Mouse (Mus musculus): ENCODE measurements around the gene Spns2. TPM values are rescaled to one million over a fixed set of nuclear protein-coding genes. Genes with fewer than 3 reads are reported as not detected.

The Spns2 gene
- 5.7 and 7.3 TPM in 2 replicates for polyA plus RNA-seq (2015; fragmentation: Nextera tagmentation; extraction: Ambion mirVana)

DNA sequence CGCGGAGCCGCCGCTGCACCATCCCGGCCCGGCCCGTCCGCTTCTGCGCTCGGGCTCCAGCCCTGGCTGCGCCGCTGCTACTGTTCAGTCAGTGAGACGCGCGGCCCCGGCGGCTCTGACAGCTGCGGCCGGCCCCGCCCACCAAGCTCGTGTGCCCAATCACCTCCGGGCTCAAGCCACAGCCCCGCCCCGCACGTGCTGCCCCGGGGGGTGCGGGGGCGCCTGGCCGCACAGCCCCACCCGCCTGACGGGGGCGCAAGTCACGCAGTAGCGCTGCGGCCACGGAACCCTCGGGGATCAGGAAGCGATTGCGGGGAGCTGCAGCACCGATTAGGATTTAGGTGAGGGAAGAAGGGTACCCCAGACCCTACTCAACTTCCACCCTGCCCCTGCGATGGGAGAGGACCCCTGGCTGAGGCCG, at the start of gene Spns2:
Gene Spns2, minus strand, starts transcription at position 24 of the 421 bp plus-strand sequence.
- Histone ChIP-seq H3K9ac (ENCODE audit: low read length) (peak within 1 kb of the TSS; percentile 71), H3K36me3 (ENCODE audit: control insufficient read depth, insufficient read depth, low read length) (no peaks in the 10 kb centered on the region), H3K9me3 (replicated peaks; ENCODE audit: control insufficient read depth, low read length) (no peaks in the 10 kb centered on the region), H3K4me1 (ENCODE audit: control insufficient read depth, insufficient read depth, low read length) (peaks cover 12% of the 10 kb centered on the region), H3K27me3 (ENCODE audit: control insufficient read depth, insufficient read depth, low read length) (peaks cover 12% of the 10 kb centered on the region), H3K4me3 (replicated peaks; ENCODE audit: low read length) (peak within 1 kb of the TSS; percentile 58), H3K27ac (ENCODE audit: low read length) (peak within 1 kb of the TSS; percentile 27), H3K4me2 (ENCODE audit: low read depth, low read length) (peak within 1 kb of the TSS; percentile 96)
- WGBS = under 1% methylated on average over 42 of the region's 42 CpGs
- peak; percentile 91 for ATAC-seq (ENCODE audit: insufficient read depth, low FRiP score)

GRCm38 (mm10) chr11:72538811-72539210, 49.1 kb upstream of the Spns2 start:
- no peak for ATAC-seq (ENCODE audit: insufficient read depth, low FRiP score)
- H3K27ac ChIP-seq (ENCODE audit: low read length) = no peak overlapping the region

GRCm38 (mm10) chr11:72538037-72538755, 48.5 kb upstream of the Spns2 start:
- WGBS = 55% methylated on average over 8 of the region's 8 CpGs
- no peak overlapping the region for H3K4me3 ChIP-seq (replicated peaks; ENCODE audit: low read length)
- H3K27ac ChIP-seq (ENCODE audit: low read length) = no peak overlapping the region
- H3K27me3 ChIP-seq (ENCODE audit: control insufficient read depth, insufficient read depth, low read length) = no peaks in the 10 kb centered on the region
- H3K9me3 ChIP-seq (replicated peaks; ENCODE audit: control insufficient read depth, low read length) = no peaks in the 10 kb centered on the region
- ATAC-seq (ENCODE audit: insufficient read depth, low FRiP score) = no peak
- H3K4me1 ChIP-seq (ENCODE audit: control insufficient read depth, insufficient read depth, low read length) = no peaks in the 10 kb centered on the region
- no peak overlapping the region for H3K9ac ChIP-seq (ENCODE audit: low read length)
- H3K36me3 ChIP-seq (ENCODE audit: control insufficient read depth, insufficient read depth, low read length) = no peaks in the 10 kb centered on the region
- H3K4me2 ChIP-seq (ENCODE audit: low read depth, low read length) = no peak overlapping the region

More at GRCm38 (mm10) chr11:72538811-72539210, 49.1 kb upstream of the Spns2 start:
- Histone ChIP-seq H3K36me3 (ENCODE audit: control insufficient read depth, insufficient read depth, low read length) (no peaks in the 10 kb centered on the region), H3K9me3 (replicated peaks; ENCODE audit: control insufficient read depth, low read length) (no peaks in the 10 kb centered on the region), H3K27me3 (ENCODE audit: control insufficient read depth, insufficient read depth, low read length) (no peaks in the 10 kb centered on the region), H3K4me2 (ENCODE audit: low read depth, low read length) (no peak overlapping the region), H3K9ac (ENCODE audit: low read length) (no peak overlapping the region), H3K4me1 (ENCODE audit: control insufficient read depth, insufficient read depth, low read length) (no peaks in the 10 kb centered on the region), H3K4me3 (replicated peaks; ENCODE audit: low read length) (no peak overlapping the region)
- WGBS = 91% methylated on average over 7 of the region's 7 CpGs

- WGBS = 93% methylated on average over 2 of the region's 2 CpGs
- H3K4me1 ChIP-seq (ENCODE audit: control insufficient read depth, insufficient read depth, low read length) = no peaks in the 10 kb centered on the region
- no peak for ATAC-seq (ENCODE audit: insufficient read depth, low FRiP score)
- no peak overlapping the region for H3K27ac ChIP-seq (ENCODE audit: low read length)
- H3K27me3 ChIP-seq (ENCODE audit: control insufficient read depth, insufficient read depth, low read length) = no peaks in the 10 kb centered on the region
- H3K9me3 ChIP-seq (replicated peaks; ENCODE audit: control insufficient read depth, low read length) = no peaks in the 10 kb centered on the region
- H3K4me3 ChIP-seq (replicated peaks; ENCODE audit: low read length) = no peak overlapping the region
- H3K36me3 ChIP-seq (ENCODE audit: control insufficient read depth, insufficient read depth, low read length) = no peaks in the 10 kb centered on the region
- H3K9ac ChIP-seq (ENCODE audit: low read length) = no peak overlapping the region
- no peak overlapping the region for H3K4me2 ChIP-seq (ENCODE audit: low read depth, low read length)
Observed at GRCm38 (mm10) chr11:72537503-72537902, 47.8 kb upstream of the Spns2 start.

DNA sequence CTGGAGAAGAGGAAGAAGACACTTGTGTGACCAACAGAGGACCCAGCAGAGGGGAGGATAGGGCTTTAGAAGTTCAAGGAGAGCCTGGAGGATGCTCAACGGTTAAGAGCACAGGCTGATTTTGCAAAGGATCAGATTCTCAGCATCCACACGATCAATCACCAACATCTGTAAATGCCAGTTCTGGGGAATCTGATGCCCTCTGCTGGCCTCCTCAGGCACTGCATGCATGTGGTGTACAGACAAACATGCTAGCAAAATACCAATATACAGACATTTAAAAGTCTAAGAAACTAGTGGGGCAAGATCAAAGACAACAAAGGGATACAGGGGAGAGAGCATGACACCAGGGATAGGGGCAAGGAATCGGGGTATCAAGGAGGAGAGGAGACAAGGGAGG, 45.8 kb upstream of the Spns2 start:
- no peaks in the 10 kb centered on the region for H3K9me3 ChIP-seq (replicated peaks; ENCODE audit: control insufficient read depth, low read length)
- no peak overlapping the region for H3K4me3 ChIP-seq (replicated peaks; ENCODE audit: low read length)
- no peaks in the 10 kb centered on the region for H3K4me1 ChIP-seq (ENCODE audit: control insufficient read depth, insufficient read depth, low read length)
- H3K9ac ChIP-seq (ENCODE audit: low read length) = no peak overlapping the region
- no peak for ATAC-seq (ENCODE audit: insufficient read depth, low FRiP score)
- 79% methylated on average over 3 of the region's 3 CpGs for WGBS
- no peak overlapping the region for H3K4me2 ChIP-seq (ENCODE audit: low read depth, low read length)
- no peak overlapping the region for H3K27ac ChIP-seq (ENCODE audit: low read length)
- H3K27me3 ChIP-seq (ENCODE audit: control insufficient read depth, insufficient read depth, low read length) = no peaks in the 10 kb centered on the region
- no peaks in the 10 kb centered on the region for H3K36me3 ChIP-seq (ENCODE audit: control insufficient read depth, insufficient read depth, low read length)

DNA sequence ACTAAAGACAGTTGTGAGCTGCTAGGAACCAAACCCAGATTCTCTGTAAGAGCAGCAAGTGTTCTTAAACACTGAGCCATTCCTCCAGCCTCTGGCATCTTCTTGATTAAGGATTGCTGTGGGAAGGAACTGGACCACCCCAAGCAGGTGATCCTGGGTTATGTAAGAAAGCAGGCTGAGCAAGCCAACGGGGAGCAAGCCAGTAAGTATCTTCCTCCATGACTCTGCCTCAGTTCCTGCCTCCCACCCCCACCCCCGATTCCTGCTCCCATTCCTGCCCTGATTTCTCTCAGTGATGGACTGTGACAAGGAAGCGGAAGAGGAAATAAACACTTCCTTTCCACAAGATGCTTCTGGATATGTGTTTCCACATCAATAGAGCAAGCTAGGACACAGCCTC, 43.2 kb upstream of the Spns2 start:
- Histone ChIP-seq H3K4me3 (replicated peaks; ENCODE audit: low read length) (no peak overlapping the region), H3K27me3 (ENCODE audit: control insufficient read depth, insufficient read depth, low read length) (no peaks in the 10 kb centered on the region), H3K9me3 (replicated peaks; ENCODE audit: control insufficient read depth, low read length) (no peaks in the 10 kb centered on the region), H3K27ac (ENCODE audit: low read length) (no peak overlapping the region), H3K9ac (ENCODE audit: low read length) (no peak overlapping the region), H3K36me3 (ENCODE audit: control insufficient read depth, insufficient read depth, low read length) (no peaks in the 10 kb centered on the region), H3K4me1 (ENCODE audit: control insufficient read depth, insufficient read depth, low read length) (no peaks in the 10 kb centered on the region), H3K4me2 (ENCODE audit: low read depth, low read length) (no peak overlapping the region)
- no peak for ATAC-seq (ENCODE audit: insufficient read depth, low FRiP score)
- 80% methylated on average over 3 of the region's 3 CpGs for WGBS

- no peak overlapping the region for H3K4me3 ChIP-seq (replicated peaks; ENCODE audit: low read length)
- H3K9me3 ChIP-seq (replicated peaks; ENCODE audit: control insufficient read depth, low read length) = no peaks in the 10 kb centered on the region
- no peak overlapping the region for H3K9ac ChIP-seq (ENCODE audit: low read length)
- no peaks in the 10 kb centered on the region for H3K36me3 ChIP-seq (ENCODE audit: control insufficient read depth, insufficient read depth, low read length)
- WGBS = 73% methylated on average over 1 of the region's 1 CpGs
- no peak for ATAC-seq (ENCODE audit: insufficient read depth, low FRiP score)
- no peaks in the 10 kb centered on the region for H3K27me3 ChIP-seq (ENCODE audit: control insufficient read depth, insufficient read depth, low read length)
- no peak overlapping the region for H3K27ac ChIP-seq (ENCODE audit: low read length)
- H3K4me1 ChIP-seq (ENCODE audit: control insufficient read depth, insufficient read depth, low read length) = no peaks in the 10 kb centered on the region
- H3K4me2 ChIP-seq (ENCODE audit: low read depth, low read length) = no peak overlapping the region
Observed at GRCm38 (mm10) chr11:72531632-72532031, 41.9 kb upstream of the Spns2 start.

DNA sequence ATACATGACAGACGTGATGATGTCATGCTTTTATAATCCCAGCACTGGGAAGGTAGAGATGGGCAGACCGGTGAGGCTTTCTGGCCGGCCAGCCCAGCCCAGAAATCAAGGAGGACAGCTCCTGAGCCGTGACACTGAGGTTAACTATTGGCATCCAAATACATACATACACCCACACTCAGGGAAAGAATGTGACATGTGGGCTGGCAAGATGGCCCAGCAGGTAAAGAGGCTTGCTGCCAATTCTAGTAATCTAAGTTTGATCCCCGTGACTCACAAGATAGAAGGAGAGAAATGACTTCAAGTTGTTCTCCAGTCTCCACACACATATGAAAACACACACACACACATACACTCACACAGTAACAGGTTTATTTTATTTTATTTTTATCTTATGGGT, 41.4 kb upstream of the Spns2 start:
- no peak overlapping the region for H3K9ac ChIP-seq (ENCODE audit: low read length)
- WGBS = 78% methylated on average over 5 of the region's 5 CpGs
- no peaks in the 10 kb centered on the region for H3K4me1 ChIP-seq (ENCODE audit: control insufficient read depth, insufficient read depth, low read length)
- H3K27me3 ChIP-seq (ENCODE audit: control insufficient read depth, insufficient read depth, low read length) = no peaks in the 10 kb centered on the region
- ATAC-seq (ENCODE audit: insufficient read depth, low FRiP score) = no peak
- no peaks in the 10 kb centered on the region for H3K36me3 ChIP-seq (ENCODE audit: control insufficient read depth, insufficient read depth, low read length)
- no peak overlapping the region for H3K4me2 ChIP-seq (ENCODE audit: low read depth, low read length)
- no peak overlapping the region for H3K4me3 ChIP-seq (replicated peaks; ENCODE audit: low read length)
- H3K9me3 ChIP-seq (replicated peaks; ENCODE audit: control insufficient read depth, low read length) = no peaks in the 10 kb centered on the region
- H3K27ac ChIP-seq (ENCODE audit: low read length) = no peak overlapping the region

DNA sequence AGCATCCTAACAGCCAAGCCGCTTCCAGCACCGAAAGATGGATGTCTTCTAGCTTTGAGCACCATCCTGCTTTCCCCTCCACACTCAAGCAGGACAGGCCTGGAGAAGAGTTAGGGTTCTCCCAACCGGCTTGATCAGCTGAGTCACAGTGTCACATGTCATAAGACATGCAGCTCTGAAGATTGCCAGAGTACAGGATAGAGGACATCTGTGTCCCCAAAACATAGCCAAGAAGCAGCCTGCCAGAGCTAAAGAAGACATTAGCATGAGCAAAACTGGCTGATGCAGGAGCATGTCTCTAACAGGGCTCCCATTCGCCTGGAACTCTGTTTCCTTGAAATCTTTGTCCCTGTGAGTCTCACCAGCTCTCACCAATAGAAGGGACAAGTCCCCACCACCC, 36.5 kb upstream of the Spns2 start:
- Histone ChIP-seq H3K36me3 (ENCODE audit: control insufficient read depth, insufficient read depth, low read length) (no peaks in the 10 kb centered on the region), H3K27ac (ENCODE audit: low read length) (no peak overlapping the region), H3K9ac (ENCODE audit: low read length) (no peak overlapping the region), H3K4me3 (replicated peaks; ENCODE audit: low read length) (no peak overlapping the region), H3K27me3 (ENCODE audit: control insufficient read depth, insufficient read depth, low read length) (no peaks in the 10 kb centered on the region), H3K4me2 (ENCODE audit: low read depth, low read length) (no peak overlapping the region), H3K4me1 (ENCODE audit: control insufficient read depth, insufficient read depth, low read length) (no peaks in the 10 kb centered on the region), H3K9me3 (replicated peaks; ENCODE audit: control insufficient read depth, low read length) (no peaks in the 10 kb centered on the region)
- ATAC-seq (ENCODE audit: insufficient read depth, low FRiP score) = no peak
- 82% methylated on average over 4 of the region's 4 CpGs for WGBS

All from stomach, embryonic 16.5 days (tissue).